Mouse (Mus musculus) stomach, postnatal 0 days (tissue): ENCODE measurements at regions not wholly inside any gene's neighbourhood (a gene's known extent, or its start where the extent isn't known, plus 50 kb on each side); places are given as distances from the start of the nearest gene placed in this dataset.

Experiments
- CTCF ChIP-seq: IDR thresholded peaks from 2 replicates; pipeline ENCODE4 v1.5.1; 2016; ENCODE audit warnings: antibody characterized with exemption, low read depth, mild to moderate bottlenecking, moderate library complexity
- EP300 ChIP-seq: optimal IDR thresholded peaks from 2 replicates; pipeline ENCODE3; 2016; ENCODE audit warnings: antibody characterized with exemption

- TF ChIP-seq CTCF (no peak), EP300 (no peak)
Measured at GRCm38 (mm10) chr17:10054375-10054774, 265.3 kb downstream of the Qk start.
